Mouse (Mus musculus): ENCODE measurements around the gene H2-M10.3.
A peak's percentile ranks its signal among the peaks of the same experiment; 100 is the strongest.
"Not testable (repeated sequence)": the region's sequence is repeated elsewhere in the genome, so short reads cannot be mapped to it uniquely, and the experiment has no call there.

The H2-M10.3 gene

GRCm38 (mm10) chr17:36368317-36368716 lies at the start of gene H2-M10.3:
TSS of gene H2-M10.3 (minus strand) at chr17:36368417.
- DNase-seq (ENCODE audit: low spot score): not testable (repeated sequence)

- DNase-seq (ENCODE audit: low spot score): no peak
These were observed 49.2 kb upstream of the H2-M10.3 start for GRCm38 (mm10) chr17:36417416-36417815.

- no peak for DNase-seq (ENCODE audit: low spot score)
These were observed 47.2 kb upstream of the H2-M10.3 start for GRCm38 (mm10) chr17:36415407-36415806.

GRCm38 (mm10) chr17:36414361-36414760 lies 46.1 kb upstream of the H2-M10.3 start:
- no peak for DNase-seq (ENCODE audit: low spot score)

- DNase-seq (ENCODE audit: low spot score): no peak
These were observed 21.7 kb upstream of the H2-M10.3 start for GRCm38 (mm10) chr17:36389907-36390306.

- DNase-seq (ENCODE audit: low spot score): not testable (repeated sequence)
These were observed 5.8 kb downstream of the H2-M10.3 start for GRCm38 (mm10) chr17:36362404-36362803.

GRCm38 (mm10) chr17:36357512-36357911 lies 10.7 kb downstream of the H2-M10.3 start:
- DNase-seq (ENCODE audit: low spot score): not testable (repeated sequence)

- no peak for DNase-seq (ENCODE audit: low spot score)
These were observed 12.5 kb downstream of the H2-M10.3 start for GRCm38 (mm10) chr17:36355763-36356162.

- DNase-seq (ENCODE audit: low spot score): peak; percentile 14
These were observed 12.9 kb downstream of the H2-M10.3 start for GRCm38 (mm10) chr17:36355343-36355742.

GRCm38 (mm10) chr17:36326055-36326454 lies 42.2 kb downstream of the H2-M10.3 start, which contains the start of gene H2-M10.1:
TSS of gene H2-M10.1 (minus strand) at chr17:36326155.
- no peak for DNase-seq (ENCODE audit: low spot score)

- DNase-seq (ENCODE audit: low spot score): no peak
These were observed 52.4 kb downstream of the H2-M10.3 start for GRCm38 (mm10) chr17:36315689-36316253.

GRCm38 (mm10) chr17:36315041-36315688 lies 53.1 kb downstream of the H2-M10.3 start:
- DNase-seq (ENCODE audit: low spot score): peak; percentile 43
